Mouse (Mus musculus) megakaryocyte progenitor cell, adult 5-6 weeks (primary cell): ENCODE results near the gene Gm20431. TPM values are rescaled to one million over a fixed set of nuclear protein-coding genes. Genes with fewer than 3 reads are reported as not detected.
"Not testable (repeated sequence)": the region's sequence is repeated elsewhere in the genome, so short reads cannot be mapped to it uniquely, and the experiment has no call there.

Experiments
- ATAC-seq: replicated peaks from 2 replicates; pipeline ENCODE4 v1.8.0; 2016; ENCODE audit warnings: mild to moderate bottlenecking, moderate TSS enrichment, inconsistent platforms; ENCODE audit not compliant: poor library complexity
- total RNA-seq, 2 experiments: library from RNA; stranded (forward) in 1 of 2; stranded (reverse) in 1 of 2; fragments of 157-497, 149-512 nt in 1 of 2; fragments of 200-1000 nt in 1 of 2; gene quantifications; 2 replicates each; pipeline versions ENCODE4 v1.2.3 to v1.2.4; 2015 to 2017

The Gm20431 gene
- total RNA-seq, 2 experiments from 2014 or later: not detected

GRCm38 (mm10) chr2:167632731-167633536, 28.4 kb downstream of the Gm20431 start:
- no peak for ATAC-seq

GRCm38 (mm10) chr2:167631591-167632448, 29.5 kb downstream of the Gm20431 start, which contains the start of gene Ube2v1:
Ube2v1 (minus strand) TSS chr2:167632095.
- peak; percentile 70 for ATAC-seq

GRCm38 (mm10) chr2:167631181-167631590, 30.1 kb downstream of the Gm20431 start:
- ATAC-seq: no peak

- no peak for ATAC-seq
Measured at GRCm38 (mm10) chr2:167630421-167630820, 30.9 kb downstream of the Gm20431 start.

- ATAC-seq: no peak
Measured at GRCm38 (mm10) chr2:167629665-167630209, 31.6 kb downstream of the Gm20431 start.

GRCm38 (mm10) chr2:167628872-167629271, 32.4 kb downstream of the Gm20431 start:
- peak; percentile 77 for ATAC-seq

- ATAC-seq: no peak
Measured at GRCm38 (mm10) chr2:167627019-167627418, 34.3 kb downstream of the Gm20431 start.

- no peak for ATAC-seq
Measured at GRCm38 (mm10) chr2:167625670-167626069, 35.6 kb downstream of the Gm20431 start.

GRCm38 (mm10) chr2:167624368-167625075, 36.8 kb downstream of the Gm20431 start:
- no peak for ATAC-seq

- ATAC-seq: no peak
Measured at GRCm38 (mm10) chr2:167622965-167623364, 38.3 kb downstream of the Gm20431 start.

GRCm38 (mm10) chr2:167622352-167622751, 38.9 kb downstream of the Gm20431 start:
- no peak for ATAC-seq

- no peak for ATAC-seq
Measured at GRCm38 (mm10) chr2:167621255-167622087, 39.8 kb downstream of the Gm20431 start.

- no peak for ATAC-seq
Measured at GRCm38 (mm10) chr2:167617472-167617871, 43.8 kb downstream of the Gm20431 start.

GRCm38 (mm10) chr2:167617034-167617433, 44.3 kb downstream of the Gm20431 start:
- ATAC-seq: no peak

- not testable (repeated sequence) for ATAC-seq
Measured at GRCm38 (mm10) chr2:167613335-167613734, 48.0 kb downstream of the Gm20431 start.

- no peak for ATAC-seq
Measured at GRCm38 (mm10) chr2:167612122-167612521, 49.2 kb downstream of the Gm20431 start.

GRCm38 (mm10) chr2:167611287-167611686, 50.0 kb downstream of the Gm20431 start:
- ATAC-seq: peak; percentile 81

- no peak for ATAC-seq
Measured at GRCm38 (mm10) chr2:167606745-167607123, 54.6 kb downstream of the Gm20431 start.

GRCm38 (mm10) chr2:167605817-167606744, 55.2 kb downstream of the Gm20431 start:
- no peak for ATAC-seq
